Mouse (Mus musculus) midbrain, embryonic 11.5 days (tissue): ENCODE results near the gene Klhl23. TPM values are rescaled to one million over a fixed set of nuclear protein-coding genes. Genes with fewer than 3 reads are reported as not detected.
"Not testable (repeated sequence)": the region's sequence is repeated elsewhere in the genome, so short reads cannot be mapped to it uniquely, and the experiment has no call there.

Experiments
- ATAC-seq: fragments of 200-750 bp; cut with Nextera tagmentation; 2 replicates; pipeline ENCODE4 v1.8.0; 2017; ENCODE audit warnings: moderate TSS enrichment, moderate library complexity; ENCODE audit not compliant: low FRiP score
- DNase-seq: peaks from one replicate; pipeline ENCODE4 v3.0.0; 2015; ENCODE audit warnings: low spot score; ENCODE audit errors: missing footprints
- H3K27ac ChIP-seq: fragments of 300-500 bp; sonication (generic); 2 replicates; pipeline ENCODE4 v1.5.1; 2014; ENCODE audit warnings: low read depth, low read length
- H3K27me3 ChIP-seq: fragments of 300-500 bp; sonication (generic); 2 replicates; pipeline ENCODE4 v1.6.1; 2014; ENCODE audit warnings: mild to moderate bottlenecking, low read length, moderate library complexity, mixed read lengths; ENCODE audit not compliant: control insufficient read depth, insufficient read depth
- H3K36me3 ChIP-seq: fragments of 300-500 bp; sonication (generic); 2 replicates; pipeline ENCODE4 v1.6.1; 2014; ENCODE audit warnings: mild to moderate bottlenecking, low read length, moderate library complexity, mixed read lengths; ENCODE audit not compliant: control insufficient read depth, insufficient read depth
- H3K4me1 ChIP-seq: fragments of 300-500 bp; sonication (generic); 2 replicates; pipeline ENCODE4 v1.6.1; 2014; ENCODE audit warnings: low read length; ENCODE audit not compliant: control insufficient read depth, insufficient read depth
- H3K4me2 ChIP-seq: fragments of 300-500 bp; sonication (generic); 2 replicates; pipeline ENCODE4 v1.6.1; 2014; ENCODE audit warnings: mild to moderate bottlenecking, moderate library complexity
- H3K4me3 ChIP-seq: fragments of 300-500 bp; sonication (generic); 2 replicates; pipeline ENCODE4 v1.5.1; 2014; ENCODE audit warnings: low read depth, low read length
- H3K9ac ChIP-seq: fragments of 300-500 bp; sonication (generic); 2 replicates; pipeline ENCODE4 v1.6.1; 2014; ENCODE audit warnings: low read length
- H3K9me3 ChIP-seq: fragments of 300-500 bp; sonication (generic); 2 replicates; pipeline ENCODE4 v1.6.1; 2016; ENCODE audit warnings: low read length; ENCODE audit not compliant: control insufficient read depth
- WGBS: fragments of 180-500 bp; shearing (Covaris S2); extraction: QIAGEN DNeasy Blood & Tissue Kit; methylation state at CpG from one replicate; pipeline ENCODE4 v1.1.7; 2014; 5-methylcytosine and 5-hydroxymethylcytosine counted together
- polyA plus RNA-seq: library from polyadenylated mRNA; unstranded; fragments of >200 nt; fragmentation: Nextera tagmentation; extraction: Ambion mirVana; gene quantifications from 2 replicates; pipeline ENCODE4 v1.2.1, GENCODE M21; 2014

Gene Klhl23
- polyA plus RNA-seq, 1 experiment from 2014 or later = 35.0 TPM

- 72% methylated on average over 8 of the region's 8 CpGs for WGBS
- no peak overlapping the region for H3K4me3 ChIP-seq
- no peak for ATAC-seq
Observed at GRCm38 (mm10) chr2:69803756-69804155, 18.0 kb upstream of the Klhl23 start.

GRCm38 (mm10) chr2:69804663-69805062 lies 17.1 kb upstream of the Klhl23 start:
- 90% methylated on average over 8 of the region's 9 CpGs for WGBS

More at GRCm38 (mm10) chr2:69803756-69804155, 18.0 kb upstream of the Klhl23 start:
- no peak for DNase-seq
- Histone ChIP-seq H3K27ac (no peak overlapping the region), H3K4me2 (no peak overlapping the region), H3K36me3 (no peaks in the 10 kb centered on the region), H3K9ac (no peak overlapping the region), H3K27me3 (no peaks in the 10 kb centered on the region), H3K4me1 (no peaks in the 10 kb centered on the region), H3K9me3 (no peaks in the 10 kb centered on the region)

GRCm38 (mm10) chr2:69810169-69810568 lies 11.6 kb upstream of the Klhl23 start:
- no peaks in the 10 kb centered on the region for H3K27me3 ChIP-seq
- no peak overlapping the region for H3K9ac ChIP-seq
- no peak for DNase-seq
- H3K9me3 ChIP-seq = no peaks in the 10 kb centered on the region
- no peak for ATAC-seq
- H3K4me3 ChIP-seq = no peak overlapping the region
- no peaks in the 10 kb centered on the region for H3K4me1 ChIP-seq
- H3K4me2 ChIP-seq = no peak overlapping the region
- no peaks in the 10 kb centered on the region for H3K36me3 ChIP-seq
- H3K27ac ChIP-seq = no peak overlapping the region
- WGBS = 62% methylated on average over 15 of the region's 15 CpGs

More at GRCm38 (mm10) chr2:69804663-69805062, 17.1 kb upstream of the Klhl23 start:
- H3K9me3 ChIP-seq, H3K4me3 ChIP-seq, H3K9ac ChIP-seq, H3K4me2 ChIP-seq, H3K27ac ChIP-seq, ATAC-seq, H3K4me1 ChIP-seq, H3K27me3 ChIP-seq, H3K36me3 ChIP-seq, DNase-seq: not testable (repeated sequence)

GRCm38 (mm10) chr2:69811349-69811748 lies 10.4 kb upstream of the Klhl23 start:
- not testable (repeated sequence) for H3K27ac ChIP-seq, H3K4me2 ChIP-seq, H3K4me1 ChIP-seq, H3K36me3 ChIP-seq, H3K27me3 ChIP-seq, H3K4me3 ChIP-seq, ATAC-seq, H3K9me3 ChIP-seq, H3K9ac ChIP-seq
- DNase-seq = peak; percentile 35
- 69% methylated on average over 7 of the region's 7 CpGs for WGBS

GRCm38 (mm10) chr2:69816575-69816974 lies 5.2 kb upstream of the Klhl23 start:
- WGBS = 87% methylated on average over 5 of the region's 5 CpGs
- Histone ChIP-seq H3K4me3 (no peak overlapping the region), H3K9ac (no peak overlapping the region), H3K9me3 (no peaks in the 10 kb centered on the region), H3K4me2 (no peak overlapping the region), H3K36me3 (no peaks in the 10 kb centered on the region), H3K4me1 (no peaks in the 10 kb centered on the region), H3K27me3 (no peaks in the 10 kb centered on the region), H3K27ac (no peak overlapping the region)
- DNase-seq (no peak), ATAC-seq (no peak)

GRCm38 (mm10) chr2:69818350-69819085 lies 3.2 kb upstream of the Klhl23 start:
- peak; percentile 64 for DNase-seq
- WGBS = 81% methylated on average over 9 of the region's 9 CpGs
- ATAC-seq = no peak
- Histone ChIP-seq H3K36me3 (no peaks in the 10 kb centered on the region), H3K4me1 (peaks cover 6% of the 10 kb centered on the region), H3K4me3 (no peak overlapping the region), H3K9ac (no peak overlapping the region), H3K27me3 (no peaks in the 10 kb centered on the region), H3K27ac (no peak overlapping the region), H3K4me2 (no peak overlapping the region), H3K9me3 (no peaks in the 10 kb centered on the region)

GRCm38 (mm10) chr2:69820201-69820600 lies 1.5 kb upstream of the Klhl23 start:
- Histone ChIP-seq H3K27me3 (no peaks in the 10 kb centered on the region), H3K9me3 (no peaks in the 10 kb centered on the region), H3K36me3 (no peaks in the 10 kb centered on the region), H3K4me3 (no peak overlapping the region), H3K27ac (no peak overlapping the region), H3K9ac (no peak overlapping the region), H3K4me2 (no peak overlapping the region), H3K4me1 (peaks cover 9% of the 10 kb centered on the region)
- ATAC-seq (no peak), DNase-seq (peak; percentile 79)
- 74% methylated on average over 1 of the region's 1 CpGs for WGBS

GRCm38 (mm10) chr2:69822361-69823128 lies 801 bp downstream of the Klhl23 start:
- Histone ChIP-seq H3K27me3 (no peaks in the 10 kb centered on the region), H3K4me3 (peak overlapping the region; percentile 79), H3K9me3 (no peaks in the 10 kb centered on the region), H3K27ac (peak overlapping the region; percentile 87), H3K9ac (peak overlapping the region; percentile 97), H3K36me3 (no peaks in the 10 kb centered on the region), H3K4me2 (peak overlapping the region; percentile 92), H3K4me1 (peaks cover 15% of the 10 kb centered on the region)
- DNase-seq = peak; percentile 95
- under 1% methylated on average over 44 of the region's 80 CpGs for WGBS
- ATAC-seq = peak; percentile 87

GRCm38 (mm10) chr2:69823129-69823677 lies 1.5 kb downstream of the Klhl23 start:
- H3K4me3 ChIP-seq = peak overlapping the region; percentile 79
- H3K36me3 ChIP-seq = no peaks in the 10 kb centered on the region
- peak overlapping the region; percentile 92 for H3K4me2 ChIP-seq
- H3K4me1 ChIP-seq = peaks cover 17% of the 10 kb centered on the region
- 2% methylated on average over 39 of the region's 45 CpGs for WGBS
- no peaks in the 10 kb centered on the region for H3K27me3 ChIP-seq
- peak overlapping the region; percentile 87 for H3K27ac ChIP-seq
- DNase-seq (peak; percentile 95), ATAC-seq (peak; percentile 82)
- peak overlapping the region; percentile 97 for H3K9ac ChIP-seq
- H3K9me3 ChIP-seq = no peaks in the 10 kb centered on the region
